Mouse (Mus musculus) cerebellum, adult 9-11 months (tissue): ENCODE measurements around the gene Utrn.
A peak's percentile ranks its signal among the peaks of the same experiment; 100 is the strongest.

Experiments used
- DNase-seq: peaks from one replicate; pipeline ENCODE4 v3.0.0; 2022

The Utrn gene

GRCm38 (mm10) chr10:12500489-12500888, 368.7 kb downstream of the Utrn start:
- DNase-seq, result no peak

- DNase-seq, result no peak
Observed at GRCm38 (mm10) chr10:12497555-12497954, 371.6 kb downstream of the Utrn start.

GRCm38 (mm10) chr10:12489551-12490177, 379.5 kb downstream of the Utrn start:
- DNase-seq, result no peak

DNA sequence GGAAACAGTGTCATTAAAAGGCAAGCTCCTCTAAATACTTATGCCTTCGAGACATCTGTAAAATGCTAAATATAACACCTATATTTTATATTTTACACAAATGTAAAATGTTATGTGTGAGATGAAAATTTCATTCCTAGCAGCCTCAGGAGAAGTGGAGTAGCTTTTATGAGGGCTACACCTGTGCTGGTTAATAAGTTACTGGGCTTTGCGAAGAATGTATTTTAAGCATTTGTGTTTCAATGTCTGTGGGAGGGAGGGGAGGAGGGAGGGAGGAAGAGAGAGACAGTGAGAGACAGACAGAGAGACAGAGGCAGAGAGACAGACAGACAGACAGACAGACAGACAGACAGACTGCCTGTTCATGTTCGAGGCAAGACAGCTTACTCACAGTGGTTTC, 380.6 kb downstream of the Utrn start:
- no peak for DNase-seq

- DNase-seq, result no peak
Observed at GRCm38 (mm10) chr10:12488117-12488516, 381.0 kb downstream of the Utrn start.

DNA sequence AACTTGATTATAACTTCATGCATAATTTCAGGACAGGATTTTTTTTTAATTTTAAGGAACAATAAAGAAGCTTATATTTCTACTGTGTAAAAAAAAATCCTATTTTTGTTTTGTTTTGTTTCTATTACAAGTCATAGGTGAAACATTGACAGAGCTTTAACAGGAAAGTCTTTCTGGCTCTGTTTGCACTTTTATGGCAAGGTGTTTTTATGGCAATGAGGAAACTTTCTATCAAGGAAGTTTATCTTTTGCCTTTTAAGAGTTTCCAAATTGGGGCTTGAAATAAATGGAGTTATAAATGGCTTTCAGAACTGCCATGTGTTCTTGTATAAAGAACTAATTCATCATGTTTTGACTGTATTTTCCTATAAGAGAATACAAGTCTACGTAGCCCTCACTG, 385.7 kb downstream of the Utrn start:
- DNase-seq, result no peak

DNA sequence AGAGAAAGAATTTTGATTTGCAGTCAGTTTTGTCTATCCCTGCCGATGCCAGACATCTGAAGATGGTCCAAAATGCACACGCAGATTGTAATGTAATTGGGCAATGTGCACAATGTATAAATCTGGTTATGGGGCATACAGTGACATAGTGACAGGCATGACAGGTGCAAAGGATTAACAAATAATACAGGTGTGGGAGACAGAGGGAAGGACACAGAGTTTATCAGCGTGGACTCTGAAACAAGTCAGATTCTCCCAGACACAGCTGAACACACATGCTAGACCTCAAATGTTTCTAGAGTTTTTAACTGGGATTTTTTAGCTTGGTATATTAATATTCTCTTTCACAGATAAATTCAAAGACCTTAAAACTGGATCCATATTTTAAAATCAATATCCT, 386.2 kb downstream of the Utrn start:
- DNase-seq, result no peak

DNA sequence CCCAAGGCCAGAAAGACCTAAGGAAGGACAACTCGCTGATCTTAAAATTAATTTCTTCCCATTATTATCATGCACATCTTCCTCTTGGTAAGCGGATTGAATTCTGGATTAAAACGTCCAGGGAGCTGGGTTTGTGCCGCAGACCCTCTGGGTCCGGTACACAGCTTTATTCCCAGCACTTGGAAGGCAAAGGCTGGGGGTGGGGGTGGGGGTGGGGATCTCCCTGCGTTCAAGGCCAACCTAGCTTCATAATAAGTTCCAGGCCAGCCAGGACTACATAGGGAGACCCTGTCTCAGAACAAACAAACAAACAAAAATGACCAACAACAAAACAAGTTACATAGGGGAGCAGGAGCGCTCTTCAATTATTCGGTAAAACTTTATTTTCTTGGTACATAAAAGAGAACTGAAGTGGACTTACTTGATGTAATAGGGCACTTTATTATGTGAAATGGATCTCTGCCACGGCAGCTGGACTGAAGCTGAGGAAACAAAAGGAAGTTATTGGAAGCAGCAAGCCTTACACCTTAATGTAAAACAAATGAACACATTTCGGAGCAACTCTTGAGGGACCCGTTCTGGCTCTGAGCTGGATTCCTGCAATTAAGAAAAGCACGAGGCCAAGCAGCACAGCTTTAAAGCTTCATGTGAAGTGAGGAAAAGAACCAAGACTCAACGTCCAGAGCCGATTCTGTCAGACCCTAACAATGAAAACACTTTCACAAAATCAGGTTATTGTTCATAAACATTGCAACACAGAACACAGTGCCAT, 394.1 kb downstream of the Utrn start:
- DNase-seq, result no peak

DNA sequence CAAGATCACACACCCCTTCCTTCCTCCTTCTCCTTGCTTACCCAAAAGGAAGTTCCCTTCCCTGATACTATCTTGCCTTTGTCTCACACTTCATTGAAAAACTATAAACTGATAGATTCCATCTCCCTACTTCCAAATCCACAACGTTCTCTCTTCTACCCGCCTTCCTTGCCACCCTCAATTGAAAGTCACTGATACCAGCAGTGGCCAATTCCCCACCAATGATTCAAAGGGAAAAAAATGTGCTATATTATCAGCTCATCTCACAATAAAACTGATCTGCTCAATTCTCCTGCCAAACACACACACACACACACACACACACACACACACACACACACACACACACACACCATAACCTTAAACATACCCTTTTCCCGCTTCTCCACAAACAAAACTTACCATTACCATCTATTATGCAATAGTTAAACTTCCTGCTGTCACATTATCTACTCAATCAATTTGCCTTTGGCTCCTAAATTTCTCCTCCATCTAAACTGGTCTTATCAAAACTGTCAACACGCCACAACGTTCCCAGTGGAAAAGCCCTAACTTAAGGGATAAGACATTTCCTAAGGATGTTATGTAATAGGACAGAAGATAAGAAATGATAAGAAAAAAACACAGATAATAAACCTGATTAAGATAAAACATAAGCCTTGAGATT, 399.6 kb downstream of the Utrn start:
- DNase-seq, result no peak

DNA sequence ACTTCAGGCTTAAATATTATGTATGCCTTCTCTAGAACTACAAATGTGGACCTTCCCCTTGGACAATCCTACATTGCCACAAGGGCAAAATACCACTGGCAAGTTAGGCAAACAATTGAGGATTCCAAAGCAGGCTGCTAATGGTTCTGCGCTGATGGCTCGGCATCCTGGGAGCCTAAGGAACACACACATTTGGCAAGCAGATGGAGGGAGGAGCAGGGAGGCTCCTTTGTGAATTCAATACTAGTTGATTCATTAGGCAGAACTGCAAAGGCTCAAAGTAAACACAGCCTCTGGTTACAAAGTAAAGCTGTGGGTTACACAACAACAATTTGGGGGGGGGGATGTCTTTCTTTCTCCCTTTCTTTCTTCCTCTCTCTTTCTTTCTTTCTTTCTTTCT, 401.6 kb downstream of the Utrn start:
- no peak for DNase-seq

DNA sequence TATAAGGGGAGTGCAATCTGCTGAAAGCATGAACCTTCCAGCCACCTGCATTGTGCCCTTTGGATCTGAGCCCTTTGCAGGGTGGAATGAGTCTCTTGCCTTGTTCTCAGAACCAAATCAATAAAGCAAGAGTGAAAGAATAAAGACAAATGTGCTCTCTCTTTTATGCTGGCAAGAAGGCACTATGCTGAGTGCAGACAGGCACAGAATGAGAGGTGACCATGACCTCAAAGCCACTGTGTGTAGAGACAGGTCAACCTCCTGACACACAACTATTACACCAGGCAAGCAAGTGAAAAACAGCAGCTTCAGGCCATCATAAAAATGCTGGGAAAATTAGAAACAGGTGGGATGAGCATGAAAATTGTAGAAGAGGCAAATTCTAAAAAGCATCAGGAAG, 408.2 kb downstream of the Utrn start:
- no peak for DNase-seq

DNA sequence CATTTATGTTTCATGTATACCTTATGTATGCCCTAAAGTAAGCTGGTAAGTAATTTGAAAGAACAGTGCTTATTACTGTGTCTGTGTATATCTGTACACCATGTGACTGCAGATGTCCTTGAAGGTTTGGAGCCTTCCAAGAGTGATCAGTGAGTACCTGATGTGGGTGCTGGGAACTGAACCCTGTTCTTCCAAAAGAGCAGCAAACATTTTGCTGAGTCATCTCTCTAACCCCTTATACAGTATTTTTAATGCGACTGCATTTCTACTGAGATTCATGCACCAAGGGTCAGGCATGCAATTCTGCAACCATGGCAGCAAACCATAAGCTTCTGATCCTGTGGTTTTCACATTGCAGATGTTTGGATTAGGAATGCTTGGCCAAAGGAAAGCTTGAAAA, 412.3 kb downstream of the Utrn start:
- DNase-seq, result no peak

- DNase-seq, result no peak
Observed at GRCm38 (mm10) chr10:12452641-12453040, 416.5 kb downstream of the Utrn start.

- DNase-seq, result no peak
Observed at GRCm38 (mm10) chr10:12444122-12444521, 425.0 kb downstream of the Utrn start.

- DNase-seq, result no peak
Observed at GRCm38 (mm10) chr10:12433161-12433560, 436.0 kb downstream of the Utrn start.

GRCm38 (mm10) chr10:12430399-12430798, 438.8 kb downstream of the Utrn start:
- DNase-seq, result no peak

DNA sequence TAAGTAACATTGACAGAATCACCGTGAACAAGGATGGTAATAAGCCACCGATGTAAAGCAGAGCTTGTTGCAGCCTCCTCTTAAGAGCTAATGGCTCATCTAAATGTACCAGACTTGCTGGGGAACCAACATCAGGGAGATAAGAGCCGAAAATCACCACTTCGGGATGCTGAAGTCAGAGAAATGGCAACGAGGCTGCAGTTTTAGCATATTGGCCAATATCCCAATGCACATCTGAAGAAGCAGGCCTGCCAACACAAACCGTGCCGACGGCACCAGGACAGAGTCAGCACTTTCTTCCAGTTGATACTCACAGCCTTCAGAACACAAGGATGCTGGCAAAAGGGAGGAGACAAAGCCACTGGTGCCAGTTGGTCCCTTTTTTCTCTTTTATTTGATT, 442.3 kb downstream of the Utrn start:
- DNase-seq, result peak; percentile 3

DNA sequence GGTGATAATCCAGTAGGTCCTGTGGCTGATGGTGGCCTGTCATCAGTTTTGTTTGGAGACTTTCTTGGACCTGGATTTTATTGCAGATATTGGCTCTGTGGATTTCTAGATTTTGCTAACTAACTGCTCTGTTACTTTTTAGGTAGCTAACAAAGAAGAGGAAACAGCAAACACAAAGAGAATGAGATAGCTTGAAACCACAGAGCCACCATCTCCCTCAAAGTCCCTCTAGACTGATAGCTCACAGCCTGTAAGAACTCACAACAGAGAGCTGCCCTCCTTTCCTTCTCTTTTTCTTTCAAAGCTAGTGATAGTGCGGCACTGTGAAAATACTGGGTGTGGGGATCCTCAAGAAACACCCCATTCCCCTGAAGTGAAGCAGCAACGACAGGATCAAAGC, 444.2 kb downstream of the Utrn start:
- DNase-seq, result no peak

- no peak for DNase-seq
Observed at GRCm38 (mm10) chr10:12423994-12424725, 445.0 kb downstream of the Utrn start.

DNA sequence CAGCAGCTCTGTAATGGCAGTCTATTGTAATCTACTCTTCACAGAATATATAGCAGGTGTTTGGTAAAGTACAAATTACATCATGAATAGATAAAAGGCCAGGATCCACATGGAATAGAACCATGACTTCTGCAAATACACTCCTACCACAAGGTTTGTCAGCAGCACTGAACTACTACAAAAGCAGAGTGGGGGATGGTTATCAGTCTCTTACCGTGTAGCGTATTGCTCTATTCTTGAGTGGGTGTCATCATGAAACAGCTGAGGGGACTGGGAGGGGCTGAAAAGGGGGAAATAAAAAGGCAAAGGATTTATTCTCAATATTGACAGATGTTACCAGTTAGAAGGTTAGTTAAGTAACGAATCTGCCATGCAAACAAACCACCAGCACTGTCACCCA, 454.2 kb downstream of the Utrn start:
- no peak for DNase-seq

GRCm38 (mm10) chr10:12406338-12407110, 462.6 kb downstream of the Utrn start:
- DNase-seq, result no peak

DNA sequence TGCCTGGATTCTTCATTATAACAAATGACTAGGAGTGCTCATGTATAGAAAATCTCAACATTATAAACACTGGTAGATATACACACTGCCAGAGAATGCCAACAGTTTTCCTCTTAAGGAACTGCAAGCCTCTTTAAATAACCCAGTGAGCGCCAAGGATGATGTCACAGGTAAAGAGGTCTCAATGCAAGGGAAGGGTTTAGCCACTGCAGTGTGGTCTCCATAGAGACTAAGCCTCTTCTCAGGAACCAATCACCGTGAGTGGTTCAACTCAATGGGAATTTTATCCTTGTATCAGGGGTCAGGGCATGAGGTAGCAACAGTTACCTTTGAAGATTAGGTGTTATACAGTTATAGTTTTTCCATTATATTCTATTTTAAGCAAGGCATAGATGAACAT, 469.7 kb downstream of the Utrn start:
- no peak for DNase-seq

- no peak for DNase-seq
Observed at GRCm38 (mm10) chr10:12380139-12380538, 489.0 kb downstream of the Utrn start.
